Mouse (Mus musculus) intestine, postnatal 0 days (tissue): ENCODE measurements around the gene Smoc1. TPM values are rescaled to one million over a fixed set of nuclear protein-coding genes. Genes with fewer than 3 reads are reported as not detected.

Experiments
- ATAC-seq: fragments of 200-750 bp; cut with Nextera tagmentation; 2 replicates; pipeline ENCODE4 v1.8.0; 2017; ENCODE audit warnings: mild to moderate bottlenecking, moderate TSS enrichment, moderate library complexity
- H3K27ac ChIP-seq: fragments of 300-500 bp; sonication (generic); 2 replicates; pipeline ENCODE4 v1.5.1; 2014; ENCODE audit warnings: mild to moderate bottlenecking, low read depth, low read length, moderate library complexity
- H3K27me3 ChIP-seq: fragments of 300-500 bp; sonication (generic); replicated peaks from 2 replicates; pipeline ENCODE4 v1.6.1; 2014; ENCODE audit warnings: low read length, mixed read lengths; ENCODE audit not compliant: control insufficient read depth, insufficient read depth
- H3K36me3 ChIP-seq: fragments of 300-500 bp; sonication (generic); 2 replicates; pipeline ENCODE4 v1.6.1; 2014; ENCODE audit warnings: mild to moderate bottlenecking, moderate library complexity; ENCODE audit not compliant: control insufficient read depth, insufficient read depth
- H3K4me1 ChIP-seq: fragments of 300-500 bp; sonication (generic); replicated peaks from 2 replicates; pipeline ENCODE4 v1.6.1; 2014; ENCODE audit warnings: antibody characterized with exemption, low read length, mixed read lengths; ENCODE audit not compliant: control insufficient read depth, insufficient read depth
- H3K4me2 ChIP-seq: fragments of 300-500 bp; sonication (generic); replicated peaks from 2 replicates; pipeline ENCODE4 v1.6.1; 2014; ENCODE audit warnings: low read depth, mild to moderate bottlenecking, moderate library complexity
- H3K4me3 ChIP-seq: fragments of 300-500 bp; sonication (generic); 2 replicates; pipeline ENCODE4 v1.5.1; 2014; ENCODE audit warnings: low read depth, low read length
- H3K9ac ChIP-seq: fragments of 300-500 bp; sonication (generic); 2 replicates; pipeline ENCODE4 v1.6.1; 2014; ENCODE audit warnings: mild to moderate bottlenecking, low read depth, low read length
- H3K9me3 ChIP-seq: fragments of 300-500 bp; sonication (generic); 2 replicates; pipeline ENCODE4 v1.6.1; 2016; ENCODE audit warnings: mixed run types; ENCODE audit not compliant: control insufficient read depth
- CTCF ChIP-seq: sonication (generic); IDR thresholded peaks from 2 replicates; pipeline ENCODE4 v1.5.1; 2016; ENCODE audit warnings: low read depth, mild to moderate bottlenecking, control low read depth, antibody characterized with exemption, moderate library complexity
- WGBS: fragments of 180-500 bp; shearing (Covaris S2); extraction: QIAGEN DNeasy Blood & Tissue Kit; methylation state at CpG from one replicate; pipeline ENCODE4 v1.1.7; 2014; 5-methylcytosine and 5-hydroxymethylcytosine counted together
- polyA plus RNA-seq: library from polyadenylated mRNA; unstranded; fragments of >200 nt; fragmentation: Nextera tagmentation; extraction: Ambion mirVana; gene quantifications from 2 replicates; pipeline ENCODE4 v1.2.1, GENCODE M21; 2015

Smoc1 gene
- polyA plus RNA-seq, 1 experiment from 2014 or later = 3.9 TPM

DNA sequence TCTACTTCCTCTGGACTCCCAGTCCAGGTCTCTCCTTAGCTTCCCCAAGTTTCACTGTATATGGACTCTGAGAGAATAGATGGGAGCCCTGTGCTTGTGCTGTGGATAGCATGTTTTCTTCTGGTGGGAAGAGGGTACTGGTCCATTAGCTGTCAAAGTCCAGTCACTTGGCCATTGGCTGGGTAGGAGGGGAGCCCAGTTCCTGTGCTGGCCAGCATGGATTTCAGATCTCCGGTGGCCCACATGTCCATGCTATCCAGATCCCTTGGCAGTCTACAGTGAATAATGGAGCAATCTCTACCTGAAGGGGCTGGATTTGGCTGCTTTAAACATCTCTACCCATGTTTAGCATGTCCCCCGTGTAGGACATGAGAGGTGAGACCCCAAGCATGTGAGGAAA lies 158.4 kb downstream of the Smoc1 start:
- no peak overlapping the region for H3K4me2 ChIP-seq
- ATAC-seq = no peak
- no peaks in the 10 kb centered on the region for H3K9me3 ChIP-seq
- no peak for TF ChIP-seq CTCF
- H3K36me3 ChIP-seq = no peaks in the 10 kb centered on the region
- no peaks in the 10 kb centered on the region for H3K4me1 ChIP-seq
- no peak overlapping the region for H3K4me3 ChIP-seq
- no peaks in the 10 kb centered on the region for H3K27me3 ChIP-seq
- 90% methylated on average over 2 of the region's 2 CpGs for WGBS
- H3K9ac ChIP-seq = no peak overlapping the region
- no peak overlapping the region for H3K27ac ChIP-seq

DNA sequence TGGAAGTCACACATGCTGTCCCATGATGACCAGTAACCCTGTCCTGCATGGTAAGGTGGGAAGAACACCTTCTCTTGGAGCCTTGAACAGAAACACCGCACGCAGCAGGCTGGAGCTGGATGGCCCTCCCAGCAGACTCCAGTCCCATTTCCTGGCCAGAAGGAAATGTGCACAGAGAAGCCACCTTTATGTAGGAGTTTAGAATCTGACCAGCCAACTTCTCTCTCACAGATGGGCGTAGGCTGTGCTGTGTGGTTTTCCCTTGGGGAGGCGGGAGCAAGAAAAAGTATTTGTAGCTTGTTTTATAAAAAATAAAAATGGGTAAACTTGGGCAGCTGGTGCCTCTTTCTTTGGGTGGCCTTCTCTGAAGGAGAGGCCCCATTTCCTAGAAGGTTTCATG lies 159.5 kb downstream of the Smoc1 start:
- WGBS = 86% methylated on average over 4 of the region's 4 CpGs
- H3K27me3 ChIP-seq = no peaks in the 10 kb centered on the region
- no peak for ATAC-seq

DNA sequence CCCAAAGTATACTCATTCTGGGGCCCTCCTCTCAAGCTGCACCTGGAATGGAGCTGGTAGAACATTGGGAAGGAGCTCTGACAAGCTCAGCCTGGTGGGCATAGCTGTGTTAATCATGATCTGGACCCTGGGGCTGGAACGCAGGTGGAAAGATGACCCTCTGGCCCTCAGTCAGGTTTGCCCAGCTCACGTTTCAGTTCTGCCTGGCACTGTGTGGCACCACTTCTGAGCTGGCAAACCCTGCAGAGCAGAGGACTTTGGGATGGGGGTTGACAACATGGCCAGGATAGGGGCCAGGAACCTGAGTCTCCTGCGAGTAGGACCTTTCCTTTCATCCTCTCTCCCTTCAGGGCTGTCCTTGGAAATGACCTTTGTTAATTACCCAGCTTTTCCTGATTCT lies 160.1 kb downstream of the Smoc1 start:
- 84% methylated on average over 3 of the region's 3 CpGs for WGBS
- no peak overlapping the region for H3K4me3 ChIP-seq
- no peak for ATAC-seq
- H3K36me3 ChIP-seq = no peaks in the 10 kb centered on the region
- H3K4me2 ChIP-seq = no peak overlapping the region
- H3K27ac ChIP-seq = no peak overlapping the region
- TF ChIP-seq CTCF = no peak
- H3K4me1 ChIP-seq = no peaks in the 10 kb centered on the region
- H3K27me3 ChIP-seq = no peaks in the 10 kb centered on the region
- no peak overlapping the region for H3K9ac ChIP-seq
- no peaks in the 10 kb centered on the region for H3K9me3 ChIP-seq

More for the DNA sequence above, 159.5 kb downstream of the Smoc1 start:
- Histone ChIP-seq H3K4me2 (no peak overlapping the region), H3K4me3 (no peak overlapping the region), H3K27ac (no peak overlapping the region), H3K4me1 (no peaks in the 10 kb centered on the region), H3K9me3 (no peaks in the 10 kb centered on the region), H3K36me3 (no peaks in the 10 kb centered on the region), H3K9ac (no peak overlapping the region)
- TF ChIP-seq CTCF = no peak

DNA sequence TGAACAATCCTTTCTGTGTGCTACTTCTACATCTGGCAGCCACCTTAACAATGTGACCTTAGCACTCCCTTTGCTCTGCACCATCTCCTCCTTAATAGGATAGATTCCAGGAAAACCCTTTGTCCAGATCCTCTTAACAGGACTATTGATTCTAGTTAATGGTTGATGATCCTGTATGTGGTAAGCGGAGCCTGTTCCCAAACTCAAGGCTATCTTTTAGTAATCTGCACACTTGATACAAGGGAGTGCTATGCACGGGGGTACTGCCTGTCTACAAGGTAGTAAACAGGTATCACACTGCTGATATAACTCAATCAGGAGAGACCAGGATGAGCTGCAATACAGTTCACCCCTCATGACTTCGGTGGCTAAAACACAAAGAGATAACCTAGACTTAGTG lies 161.8 kb downstream of the Smoc1 start:
- Histone ChIP-seq H3K4me1 (no peaks in the 10 kb centered on the region), H3K36me3 (no peaks in the 10 kb centered on the region), H3K9ac (no peak overlapping the region), H3K9me3 (no peaks in the 10 kb centered on the region), H3K27ac (no peak overlapping the region), H3K4me3 (no peak overlapping the region), H3K4me2 (no peak overlapping the region), H3K27me3 (no peaks in the 10 kb centered on the region)
- TF ChIP-seq CTCF = no peak
- no peak for ATAC-seq
- 39% methylated on average over 3 of the region's 3 CpGs for WGBS

DNA sequence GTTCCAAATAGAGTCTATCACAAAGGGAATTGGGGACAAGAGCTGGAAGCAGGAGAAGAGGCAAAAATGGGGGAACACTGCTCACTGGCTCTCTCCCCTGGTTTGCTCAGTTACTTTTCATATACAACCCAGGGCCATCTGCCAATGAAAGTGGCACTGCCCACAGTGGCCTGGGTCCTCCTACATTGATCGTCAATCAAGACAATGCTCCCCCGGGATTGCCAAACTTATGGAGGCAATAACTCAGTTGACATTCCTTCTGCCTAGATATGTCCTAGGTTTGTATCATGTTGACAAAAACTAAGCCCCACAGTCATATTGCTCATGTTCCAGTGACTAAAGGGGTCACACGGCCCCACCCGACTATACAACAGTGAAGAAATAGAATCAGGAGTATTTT lies 162.4 kb downstream of the Smoc1 start:
- 84% methylated on average over 4 of the region's 4 CpGs for WGBS
- no peak overlapping the region for H3K27ac ChIP-seq
- ATAC-seq = no peak

DNA sequence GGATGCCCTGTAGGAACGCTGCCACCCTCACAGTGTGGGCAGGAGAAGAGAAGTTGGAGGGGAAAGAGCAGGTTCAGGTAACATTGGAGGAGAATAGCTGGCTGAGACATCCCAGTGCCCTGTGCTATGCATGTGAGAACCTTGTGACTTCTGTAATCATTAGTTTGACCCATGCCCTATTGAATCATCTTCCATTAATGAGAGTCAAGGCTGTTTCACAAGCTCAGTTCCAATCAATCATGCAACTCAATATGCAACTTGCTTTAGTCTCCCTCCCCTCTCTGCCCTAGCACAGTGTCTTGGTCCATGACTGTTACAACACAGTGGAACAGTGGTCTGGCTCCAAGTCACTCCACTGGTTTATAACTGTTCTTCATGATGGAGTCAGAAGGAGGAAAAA lies 163.0 kb downstream of the Smoc1 start:
- WGBS = 85% methylated on average over 1 of the region's 1 CpGs
- no peaks in the 10 kb centered on the region for H3K9me3 ChIP-seq
- TF ChIP-seq CTCF = no peak
- H3K27me3 ChIP-seq = no peaks in the 10 kb centered on the region
- H3K4me1 ChIP-seq = no peaks in the 10 kb centered on the region
- no peak overlapping the region for H3K27ac ChIP-seq
- H3K9ac ChIP-seq = no peak overlapping the region
- H3K4me2 ChIP-seq = no peak overlapping the region
- H3K4me3 ChIP-seq = no peak overlapping the region
- peak; percentile 56; the same call in 1 of the 2 replicates for ATAC-seq
- H3K36me3 ChIP-seq = no peaks in the 10 kb centered on the region

More for the DNA sequence above, 162.4 kb downstream of the Smoc1 start:
- Histone ChIP-seq H3K9me3 (no peaks in the 10 kb centered on the region), H3K9ac (no peak overlapping the region), H3K4me1 (no peaks in the 10 kb centered on the region), H3K4me2 (no peak overlapping the region), H3K36me3 (no peaks in the 10 kb centered on the region), H3K4me3 (no peak overlapping the region), H3K27me3 (no peaks in the 10 kb centered on the region)
- TF ChIP-seq CTCF = no peak

DNA sequence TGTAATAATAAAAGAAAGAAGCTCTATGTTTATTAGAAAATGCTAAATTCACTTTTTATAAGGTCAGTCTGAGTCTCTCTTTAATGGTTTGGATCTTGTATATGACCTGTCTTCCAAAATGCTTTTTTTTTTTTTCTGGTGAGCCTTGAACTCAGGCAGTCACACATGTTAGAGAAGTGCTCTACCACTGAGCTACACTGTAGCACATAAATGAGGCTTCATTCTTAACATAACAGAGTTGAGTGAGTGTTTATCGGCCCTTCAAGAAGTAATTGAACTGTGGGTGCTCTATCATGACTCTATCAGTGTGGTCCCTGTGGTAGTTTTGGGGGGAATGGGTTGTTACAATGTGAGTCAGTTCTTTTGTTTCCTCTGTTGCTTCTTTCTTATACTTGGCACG lies 167.4 kb downstream of the Smoc1 start:
- H3K4me3 ChIP-seq = no peak overlapping the region
- no peak for ATAC-seq
- WGBS = 85% methylated on average over 2 of the region's 2 CpGs
- H3K9me3 ChIP-seq = no peaks in the 10 kb centered on the region
- no peak for TF ChIP-seq CTCF
- no peaks in the 10 kb centered on the region for H3K4me1 ChIP-seq
- no peak overlapping the region for H3K27ac ChIP-seq
- H3K36me3 ChIP-seq = no peaks in the 10 kb centered on the region
- no peaks in the 10 kb centered on the region for H3K27me3 ChIP-seq
- H3K4me2 ChIP-seq = no peak overlapping the region
- H3K9ac ChIP-seq = no peak overlapping the region
